In genomic region chr11:120186821-120187235, GRCm38 (mm10) we compare ENCODE assay signal across 8 mouse cellular contexts. TPM values are rescaled to one million over a fixed set of nuclear protein-coding genes. Genes with fewer than 3 reads are reported as not detected.
DNase-seq lines count a peak whose midpoint lies in the region; ATAC-seq and TF ChIP-seq lines count a peak whose summit lies in the region.

No protein-coding gene starts in this region.

- ATAC-seq in limb, embryonic 12.5 days (ENCODE audit: insufficient number of reproducible peaks, insufficient read depth, low FRiP score, low TSS enrichment, low read depth) = no peak

- peak overlapping the region; percentile 99 for H3K9ac ChIP-seq in limb, embryonic 12.5 days (replicated peaks)

- H3K27me3 ChIP-seq in hindbrain, embryonic 10.5 days (ENCODE audit: insufficient read depth, poor library complexity, severe bottlenecking) = no peaks in the 10 kb centered on the region
- no peaks in the 10 kb centered on the region for H3K27me3 ChIP-seq in limb, embryonic 12.5 days

- no peaks in the 10 kb centered on the region for H3K9me3 ChIP-seq in hindbrain, embryonic 10.5 days
- H3K9me3 ChIP-seq in limb, embryonic 12.5 days = no peaks in the 10 kb centered on the region

- H3K27ac ChIP-seq in layer of hippocampus, adult 2 months = peak overlapping the region; percentile 89
- H3K27ac ChIP-seq in hindbrain, embryonic 10.5 days = peak overlapping the region; percentile 99
- peak overlapping the region; percentile 98 for H3K27ac ChIP-seq in limb, embryonic 12.5 days

- no peak for DNase-seq in layer of hippocampus, adult 2 months (ENCODE audit: low spot score in 2 of 2)
- no peak for DNase-seq in layer of hippocampus, adult 8-10 months (ENCODE audit: low spot score in 2 of 2)
- DNase-seq in embryo, embryonic 10.5 days (ENCODE audit: low spot score) = peak; percentile 82
- no peak for DNase-seq in hindbrain, embryonic 10.5 days (ENCODE audit: low spot score)
- DNase-seq in neural tube, embryonic 10.5 days (ENCODE audit: extremely low spot score, low spot score) = peak; percentile 82
- no peak for DNase-seq in urinary bladder, adult 2 months (ENCODE audit: low spot score)
- DNase-seq in thymus, postnatal 36 days = no peak

- peaks cover 28% of the 10 kb centered on the region for H3K36me3 ChIP-seq in hindbrain, embryonic 10.5 days
- H3K36me3 ChIP-seq in limb, embryonic 12.5 days = peaks cover 7% of the 10 kb centered on the region; the same call in 1 of the 2 replicates

- H3K4me2 ChIP-seq in limb, embryonic 12.5 days = peak overlapping the region; percentile 96

- peaks cover 74% of the 10 kb centered on the region for H3K4me1 ChIP-seq in hindbrain, embryonic 10.5 days (replicated peaks)
- H3K4me1 ChIP-seq in limb, embryonic 12.5 days (replicated peaks) = peaks cover 66% of the 10 kb centered on the region

- WGBS in hindbrain, embryonic 10.5 days = under 1% methylated on average over 20 of the region's 20 CpGs
- WGBS in limb, embryonic 12.5 days = under 1% methylated on average over 20 of the region's 20 CpGs

- peak overlapping the region; percentile 88 for H3K4me3 ChIP-seq in layer of hippocampus, adult 2 months
- peak overlapping the region; percentile 75 for H3K4me3 ChIP-seq in hindbrain, embryonic 10.5 days
- H3K4me3 ChIP-seq in limb, embryonic 12.5 days (replicated peaks) = peak overlapping the region; percentile 90

- no peak for TF ChIP-seq CTCF in layer of hippocampus, adult 2 months (conservative IDR thresholded peaks at IDR 0.05)

RNA-seq across cellular contexts. Expression of gene Slc38a10, which starts 35.7 kb away (rescaled TPM):
- 10 to 100 TPM; 86.1 to 86.5 TPM for total RNA-seq in layer of hippocampus, adult 2 months (2021)
- 10 to 100 TPM; 83.1 to 95.2 (median 88.8) TPM for total RNA-seq in layer of hippocampus, adult 8-10 months (2022)
- polyA plus RNA-seq in hindbrain, embryonic 10.5 days (2016; fragmentation: Nextera tagmentation; extraction: Ambion mirVana) = 99.1 and 114 TPM in 2 replicates
- polyA plus RNA-seq in limb, embryonic 12.5 days (2016; fragmentation: Nextera tagmentation; extraction: Ambion mirVana) = 84.7 and 86.8 TPM in 2 replicates
- 60.0 and 72.0 TPM in 2 replicates for polyA plus RNA-seq in urinary bladder, adult 2 months (2012; rRNA removed)

RNA-seq across cellular contexts. Expression of gene Bahcc1, which starts 45.9 kb away (rescaled TPM):
- total RNA-seq in layer of hippocampus, adult 2 months (2021) = 10 to 100 TPM; 19.9 to 20.7 TPM
- 10 to 100 TPM; 20.0 to 23.4 (median 21.4) TPM for total RNA-seq in layer of hippocampus, adult 8-10 months (2022)
- polyA plus RNA-seq in hindbrain, embryonic 10.5 days (2016; fragmentation: Nextera tagmentation; extraction: Ambion mirVana) = 17.0 and 18.8 TPM in 2 replicates
- 18.3 and 18.5 TPM in 2 replicates for polyA plus RNA-seq in limb, embryonic 12.5 days (2016; fragmentation: Nextera tagmentation; extraction: Ambion mirVana)
- polyA plus RNA-seq in urinary bladder, adult 2 months (2012; rRNA removed) = 4.3 and 8.2 TPM in 2 replicates

Comparison
In these comparisons a context has a peak if more than half of its experiments do, and no peak if none do; other contexts are left out.
1. DNase-seq: peak in embryo, embryonic 10.5 days (single experiment) and neural tube, embryonic 10.5 days (single experiment); none in layer of hippocampus, adult 2 months (0 of 2), layer of hippocampus, adult 8-10 months (0 of 2), hindbrain, embryonic 10.5 days (single experiment), urinary bladder, adult 2 months (single experiment) and thymus, postnatal 36 days (0 of 2).
2. Peak in every context shown above with its lines, with median percentiles within 50 percentile points of each other: H3K27ac ChIP-seq and H3K4me3 ChIP-seq.